Mouse (Mus musculus): ENCODE results near the gene Atp6v1e1.
A peak's percentile ranks its signal among the peaks of the same experiment; 100 is the strongest.
"Not testable (repeated sequence)": the region's sequence is repeated elsewhere in the genome, so short reads cannot be mapped to it uniquely, and the experiment has no call there.

Atp6v1e1 gene

GRCm38 (mm10) chr6:120822307-120822928, at the start of gene Atp6v1e1:
Gene Atp6v1e1 (minus strand): TSS chr6:120822793.
- peak; percentile 97 for DNase-seq (ENCODE audit: low read depth, low spot score)

GRCm38 (mm10) chr6:120871286-120871685, 48.7 kb upstream of the Atp6v1e1 start:
- no peak for DNase-seq (ENCODE audit: low read depth, low spot score)

- DNase-seq (ENCODE audit: low read depth, low spot score): no peak
These were observed 46.2 kb upstream of the Atp6v1e1 start for GRCm38 (mm10) chr6:120868824-120869223.

GRCm38 (mm10) chr6:120866051-120866814, 43.6 kb upstream of the Atp6v1e1 start:
- no peak for DNase-seq (ENCODE audit: low read depth, low spot score)

- DNase-seq (ENCODE audit: low read depth, low spot score): no peak
These were observed 37.5 kb upstream of the Atp6v1e1 start for GRCm38 (mm10) chr6:120860079-120860478.

GRCm38 (mm10) chr6:120858217-120858711, 35.7 kb upstream of the Atp6v1e1 start:
- DNase-seq (ENCODE audit: low read depth, low spot score): no peak

- no peak for DNase-seq (ENCODE audit: low read depth, low spot score)
These were observed 31.8 kb upstream of the Atp6v1e1 start for GRCm38 (mm10) chr6:120854413-120854812.

GRCm38 (mm10) chr6:120850720-120851119, 28.1 kb upstream of the Atp6v1e1 start:
- not testable (repeated sequence) for DNase-seq (ENCODE audit: low read depth, low spot score)

- DNase-seq (ENCODE audit: low read depth, low spot score): no peak
These were observed 19.2 kb upstream of the Atp6v1e1 start for GRCm38 (mm10) chr6:120841754-120842153.

- DNase-seq (ENCODE audit: low read depth, low spot score): no peak
These were observed 17.7 kb upstream of the Atp6v1e1 start for GRCm38 (mm10) chr6:120840258-120840657.

- no peak for DNase-seq (ENCODE audit: low read depth, low spot score)
These were observed 14.5 kb upstream of the Atp6v1e1 start for GRCm38 (mm10) chr6:120837152-120837530.

GRCm38 (mm10) chr6:120836389-120837151, 14.0 kb upstream of the Atp6v1e1 start:
- DNase-seq (ENCODE audit: low read depth, low spot score): no peak

- peak; percentile 96 for DNase-seq (ENCODE audit: low read depth, low spot score)
These were observed 13.1 kb upstream of the Atp6v1e1 start, which contains the start of gene Bcl2l13 for GRCm38 (mm10) chr6:120835474-120836374. Gene Bcl2l13 (plus strand): TSS chr6:120836212.

GRCm38 (mm10) chr6:120834766-120835321, 12.3 kb upstream of the Atp6v1e1 start:
- DNase-seq (ENCODE audit: low read depth, low spot score): no peak

GRCm38 (mm10) chr6:120832097-120832496, 9.5 kb upstream of the Atp6v1e1 start:
- DNase-seq (ENCODE audit: low read depth, low spot score): no peak

- DNase-seq (ENCODE audit: low read depth, low spot score): no peak
These were observed 8.4 kb upstream of the Atp6v1e1 start for GRCm38 (mm10) chr6:120830866-120831608.

GRCm38 (mm10) chr6:120830056-120830455, 7.5 kb upstream of the Atp6v1e1 start:
- no peak for DNase-seq (ENCODE audit: low read depth, low spot score)

- DNase-seq (ENCODE audit: low read depth, low spot score): peak; percentile 72
These were observed 483 bp upstream of the Atp6v1e1 start for GRCm38 (mm10) chr6:120822937-120823614.

GRCm38 (mm10) chr6:120821715-120822114, 878 bp downstream of the Atp6v1e1 start:
- peak; percentile 22 for DNase-seq (ENCODE audit: low read depth, low spot score)

Data from A20 (cell line).